Mouse (Mus musculus) heart, adult 2 months (tissue): ENCODE results near the gene Psmc6. TPM values are rescaled to one million over a fixed set of nuclear protein-coding genes. Genes with fewer than 3 reads are reported as not detected.
A peak's percentile ranks its signal among the peaks of the same experiment; 100 is the strongest.

ENCODE experiments used
- DNase-seq, 2 experiments: peaks; one replicate each; pipeline ENCODE4 v3.0.0; 2021
- H3K27ac ChIP-seq: fragments of 200-600 bp; 2 replicates; pipeline ENCODE4 v1.8.1; 2022
- H3K27me3 ChIP-seq: fragments of 200-500 bp; 2 replicates; pipeline ENCODE4 v1.6.1; 2012; ENCODE audit warnings: mild to moderate bottlenecking, low read length, inconsistent platforms, mixed read lengths; ENCODE audit not compliant: control insufficient read depth, insufficient read depth
- H3K36me3 ChIP-seq: fragments of 200-500 bp; 2 replicates; pipeline ENCODE4 v1.6.1; 2012; ENCODE audit warnings: low read length, inconsistent platforms; ENCODE audit not compliant: control insufficient read depth, insufficient read depth
- H3K4me1 ChIP-seq: fragments of 200-500 bp; 2 replicates; pipeline ENCODE4 v1.6.1; 2011; ENCODE audit warnings: low read length; ENCODE audit not compliant: control insufficient read depth, insufficient read depth
- H3K4me3 ChIP-seq: fragments of 200-600 bp; 2 replicates; pipeline ENCODE4 v1.8.1; 2022
- H3K79me2 ChIP-seq: fragments of 200-500 bp; replicated peaks from 2 replicates; pipeline ENCODE4 v1.6.1; 2012; ENCODE audit warnings: mild to moderate bottlenecking, inconsistent platforms, low read length, moderate library complexity, mixed read lengths; ENCODE audit not compliant: control insufficient read depth, insufficient read depth
- H3K9ac ChIP-seq: fragments of 200-500 bp; 2 replicates; pipeline ENCODE4 v1.6.1; 2012; ENCODE audit warnings: low read depth, mild to moderate bottlenecking, control low read depth, inconsistent platforms, low read length, mixed read lengths
- CTCF ChIP-seq: fragments of 200-600 bp; IDR thresholded peaks from 2 replicates; pipeline ENCODE4 v1.8.1; 2022; ENCODE audit warnings: antibody characterized with exemption, mild to moderate bottlenecking, moderate library complexity
- EP300 ChIP-seq: fragments of 200-500 bp; IDR thresholded peaks from 2 replicates; pipeline ENCODE4 v1.6.1; 2011; ENCODE audit warnings: low read depth, low read length, control low read depth; ENCODE audit not compliant: insufficient read depth
- POLR2A ChIP-seq: fragments of 200-500 bp; IDR thresholded peaks from 2 replicates; pipeline ENCODE4 v1.6.1; 2011; ENCODE audit warnings: mild to moderate bottlenecking, low read depth, low read length, control low read depth; ENCODE audit not compliant: insufficient read depth
- WGBS: fragments of 180-500 bp; shearing (Covaris S2); methylation state at CpG from one replicate; pipeline ENCODE4 v1.1.7; 2018; 5-methylcytosine and 5-hydroxymethylcytosine counted together
- intact Hi-C: fragments of 180-260 bp; cut with DNase I; formaldehyde crosslinking; loops from one replicate; pipeline ENCODE4 v1.15.1; 2025
- polyA plus RNA-seq: library from polyadenylated mRNA; depleted of rRNA; stranded (reverse); fragments of >200 nt; gene quantifications from 2 replicates; pipeline ENCODE4 v1.2.3, GENCODE M21; 2012
- total RNA-seq, 2 experiments: library from RNA; stranded (reverse); gene quantifications; 2 replicates each; pipeline ENCODE4 v1.2.3; 2021

The Psmc6 gene
- total and polyA plus RNA-seq, 3 experiments: 46.3 to 93.7 (median 89.7) TPM

DNA sequence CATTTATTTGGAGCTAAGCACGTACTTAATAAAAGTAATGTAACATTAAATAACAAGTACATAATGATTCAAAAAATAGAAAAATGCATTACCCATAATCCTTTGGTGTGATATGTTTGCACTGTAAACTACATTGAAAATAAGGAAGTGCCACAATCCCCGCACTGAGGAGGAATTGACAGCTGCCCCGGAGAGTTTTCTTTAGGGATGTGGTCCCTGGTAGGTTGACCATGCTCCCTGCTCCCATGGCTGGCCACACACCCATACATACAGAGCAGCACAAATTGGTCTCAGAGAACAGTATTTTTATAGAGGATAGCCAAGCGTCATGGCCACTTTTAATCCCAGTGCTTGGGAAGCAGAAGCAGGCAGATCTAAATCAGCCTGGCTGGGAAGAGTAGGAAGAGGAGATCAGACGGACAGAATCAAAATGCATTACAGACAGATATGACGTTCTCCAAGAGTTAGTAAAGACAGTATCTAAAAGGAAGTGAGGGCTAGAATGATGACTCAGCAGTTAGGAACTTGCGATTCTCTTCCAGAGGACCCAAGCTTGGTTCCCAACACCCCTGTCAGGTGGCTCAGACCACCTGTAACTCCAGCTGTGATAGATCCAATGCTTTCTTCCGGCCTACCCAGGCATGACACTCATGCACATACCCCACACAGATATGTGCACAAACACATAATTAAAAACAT, 21.8 kb upstream of the Psmc6 start:
- H3K79me2 ChIP-seq: peaks cover 2% of the 10 kb centered on the region; the same call in 1 of the 2 replicates
- DNase-seq: no peak
- no peak overlapping the region for H3K27ac ChIP-seq
- H3K4me1 ChIP-seq: peaks cover 3% of the 10 kb centered on the region; the same call in 1 of the 2 replicates
- no peak overlapping the region for H3K4me3 ChIP-seq
- TF ChIP-seq POLR2A (no peak), CTCF (no peak), EP300 (no peak)
- 73% methylated on average over 8 of the region's 8 CpGs for WGBS
- no peak overlapping the region for H3K9ac ChIP-seq
- H3K27me3 ChIP-seq: no peaks in the 10 kb centered on the region
- H3K36me3 ChIP-seq: no peaks in the 10 kb centered on the region; the same call in 1 of the 2 replicates
- intact Hi-C loops: no loop called here

DNA sequence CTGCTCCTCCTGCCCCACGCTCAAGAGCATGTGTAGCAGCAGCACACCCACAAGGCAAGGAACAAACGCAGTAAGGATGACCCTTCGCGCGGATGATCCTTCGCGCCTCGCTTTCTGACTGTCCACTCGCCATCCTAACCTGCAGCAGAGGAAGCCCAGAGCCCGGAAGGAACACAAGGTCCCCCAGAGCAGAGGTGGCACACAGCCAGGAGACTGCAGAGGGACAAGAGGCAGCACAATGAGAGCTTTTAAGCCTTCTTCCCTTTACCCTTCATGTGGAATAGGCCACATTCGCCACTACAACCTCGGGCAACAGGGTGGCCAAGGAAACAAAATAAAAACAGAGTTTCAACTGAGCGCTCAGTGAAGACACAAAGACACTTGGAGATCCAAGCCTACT, 19.9 kb upstream of the Psmc6 start:
- Histone ChIP-seq H3K36me3 (no peaks in the 10 kb centered on the region), H3K4me3 (no peak overlapping the region), H3K79me2 (peaks cover 4% of the 10 kb centered on the region), H3K27me3 (no peaks in the 10 kb centered on the region), H3K9ac (no peak overlapping the region), H3K4me1 (peaks cover 3% of the 10 kb centered on the region; the same call in 1 of the 2 replicates), H3K27ac (no peak overlapping the region)
- DNase-seq: peak; percentile 34 to 38
- WGBS: 54% methylated on average over 13 of the region's 13 CpGs
- TF ChIP-seq POLR2A (no peak), EP300 (no peak), CTCF (no peak)
- intact Hi-C loops: no loop called here

DNA sequence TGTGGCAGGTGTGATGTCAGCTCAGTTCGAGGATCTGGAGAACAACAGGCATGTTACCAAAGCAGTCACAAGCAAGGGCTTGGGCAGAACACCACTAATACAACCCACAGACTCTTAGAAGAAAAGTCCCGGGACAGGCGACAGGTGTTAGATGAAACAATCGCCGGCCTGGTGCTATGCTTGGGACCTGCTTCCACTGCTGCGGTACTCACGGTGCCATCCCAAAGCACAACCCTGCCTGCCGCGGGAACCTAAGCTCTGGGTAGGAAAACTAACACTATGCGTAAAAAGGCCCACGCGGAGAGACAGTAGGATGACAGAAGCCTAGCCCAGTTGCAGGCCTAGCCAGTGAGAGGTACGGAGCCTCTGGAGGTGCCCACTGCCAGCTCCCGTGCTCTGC, 19.5 kb upstream of the Psmc6 start:
- intact Hi-C loops: no loop called here
- no peaks in the 10 kb centered on the region for H3K36me3 ChIP-seq
- peaks cover 4% of the 10 kb centered on the region for H3K79me2 ChIP-seq
- no peak for TF ChIP-seq CTCF
- H3K9ac ChIP-seq: no peak overlapping the region
- H3K27me3 ChIP-seq: no peaks in the 10 kb centered on the region
- no peak for DNase-seq
- WGBS: 86% methylated on average over 14 of the region's 14 CpGs
- H3K4me1 ChIP-seq: peaks cover 3% of the 10 kb centered on the region; the same call in 1 of the 2 replicates
- no peak overlapping the region for H3K4me3 ChIP-seq
- no peak overlapping the region for H3K27ac ChIP-seq

DNA sequence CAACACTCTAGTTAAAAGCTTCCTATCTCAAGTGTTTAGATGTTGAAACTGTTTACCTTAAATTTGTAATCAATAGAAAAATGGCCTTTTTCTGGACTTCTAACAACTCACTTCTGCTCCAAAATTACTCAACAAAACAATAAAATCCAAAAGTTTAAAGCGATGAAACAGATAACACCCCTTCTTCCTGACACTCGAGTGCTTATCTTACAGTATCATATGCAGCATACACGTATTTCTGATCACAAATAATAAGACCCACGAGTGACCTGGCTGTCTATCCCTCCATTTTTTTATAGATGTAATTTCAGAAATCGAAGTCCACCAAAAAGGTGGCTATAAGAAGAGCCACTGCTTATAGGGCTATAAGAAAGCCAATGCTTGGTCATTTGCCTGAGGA, 12.7 kb upstream of the Psmc6 start:
- Histone ChIP-seq H3K27ac (peak overlapping the region; percentile 93; the same call in 1 of the 2 replicates), H3K27me3 (no peaks in the 10 kb centered on the region), H3K36me3 (peaks cover 7% of the 10 kb centered on the region), H3K4me3 (peak overlapping the region; percentile 91; the same call in 1 of the 2 replicates), H3K4me1 (peaks cover 2% of the 10 kb centered on the region; the same call in 1 of the 2 replicates), H3K9ac (no peak overlapping the region), H3K79me2 (peaks cover 4% of the 10 kb centered on the region)
- DNase-seq: no peak
- TF ChIP-seq CTCF (no peak), EP300 (no peak), POLR2A (no peak)
- intact Hi-C loops: loop anchor here (5.0 kb wide), 1 partner anchor 95 kb away; the partner anchor contains the start of gene Txndc16
- WGBS: 50% methylated on average over 5 of the region's 5 CpGs

DNA sequence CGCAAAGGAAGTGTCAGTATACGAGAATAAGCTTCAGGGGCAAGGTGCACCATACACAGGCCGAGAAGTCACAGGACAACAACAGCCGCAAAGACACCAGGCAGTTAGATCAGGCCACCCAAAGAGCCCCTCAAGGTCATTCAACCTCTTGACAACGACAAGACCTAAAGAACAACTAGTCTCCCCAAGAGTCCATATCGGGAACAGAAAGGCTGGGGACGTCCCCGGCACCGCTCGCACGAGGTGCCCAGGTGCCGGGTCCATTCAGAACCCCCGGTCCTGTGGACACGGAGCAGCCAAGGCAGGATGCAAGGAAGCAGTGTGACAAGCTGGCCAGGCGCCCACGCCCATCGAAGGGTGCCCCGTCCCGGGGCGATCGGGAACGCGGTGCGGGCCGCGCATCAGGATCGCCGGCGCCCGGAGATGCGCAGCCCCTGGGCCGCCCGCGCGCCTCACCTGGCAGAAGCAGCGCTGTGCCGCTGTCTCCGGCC, 11.6 kb upstream of the Psmc6 start:
- Histone ChIP-seq H3K36me3 (peaks cover 7% of the 10 kb centered on the region), H3K4me3 (peak overlapping the region; percentile 91), H3K79me2 (peaks cover 4% of the 10 kb centered on the region), H3K27me3 (no peaks in the 10 kb centered on the region), H3K9ac (peak overlapping the region; percentile 85), H3K27ac (peak overlapping the region; percentile 93), H3K4me1 (peaks cover 2% of the 10 kb centered on the region; the same call in 1 of the 2 replicates)
- DNase-seq: no peak
- intact Hi-C loops: loop anchor here (5.0 kb wide), 1 partner anchor 96 kb away; the partner anchor contains the start of gene Txndc16
- WGBS: under 1% methylated on average over 38 of the region's 38 CpGs
- TF ChIP-seq POLR2A (no peak), CTCF (no peak), EP300 (no peak)
